Comparison of ENCODE assay signal across 9 mouse cellular contexts in genomic region chr7:72362690-72363089, GRCm38 (mm10). TPM values are rescaled to one million over a fixed set of nuclear protein-coding genes. Genes with fewer than 3 reads are reported as not detected.
DNase-seq lines count a peak whose midpoint lies in the region; TF ChIP-seq lines count a peak whose summit lies in the region.
"Had no signal": no experiment of that assay in that cellular context is flagged by ENCODE, and none has a peak within 500 bp of the region (broad histone marks: within the 10 kb centered on the region; RNA-seq: fewer than 3 reads in every experiment).

No protein-coding gene starts in this region.

- H3K27ac ChIP-seq in CH12.LX (ENCODE audit: insufficient read depth, low read depth) = no peak overlapping the region
- H3K27ac ChIP-seq: limb, embryonic 15.5 days had no signal

- no peaks in the 10 kb centered on the region for H3K79me2 ChIP-seq in CH12.LX (replicated peaks; ENCODE audit: control insufficient read depth, extremely low read depth, insufficient read depth, poor library complexity, severe bottlenecking)

- H3K27me3 ChIP-seq in CH12.LX (replicated peaks) = no peaks in the 10 kb centered on the region
- H3K27me3 ChIP-seq: limb, embryonic 15.5 days had no signal

- no peak overlapping the region for H3K4me3 ChIP-seq in CH12.LX (replicated peaks in 1 of 3; ENCODE audit: low read depth in 2 of 3, low read length in 2 of 3, poor library complexity in 1 of 3)
- H3K4me3 ChIP-seq: limb, embryonic 15.5 days had no signal

- in situ Hi-C loops in CH12.LX (cut with MboI; ENCODE audit: low pct_ligation_motif_present, low pct_unique_long_range_greater_than_20kb, low sequenced_read_pairs) = loop anchor here (25.0 kb wide), 1 partner anchor 125 kb away; no protein-coding TSS in a partner anchor

- H3K36me3 ChIP-seq in CH12.LX (replicated peaks in 1 of 2; ENCODE audit: control insufficient read depth in 1 of 2, insufficient read depth in 1 of 2, low read length in 1 of 2) = no peaks in the 10 kb centered on the region
- H3K36me3 ChIP-seq: limb, embryonic 15.5 days had no signal

- DNase-seq in A20 (ENCODE audit: low read depth, low spot score) (peak; percentile 74), CH12.LX (ENCODE audit: extremely low read depth) (peak; percentile 54)
- DNase-seq in c-Kit-positive CD71-positive TER-119-negative erythroid progenitor cells, embryonic 14.5 days (ENCODE audit: low read depth) = peak; percentile 19
- DNase-seq in gastrocnemius, adult 18-20 months (ENCODE audit: low spot score) = peak; percentile 44
- peak; percentile 4 to 75 for DNase-seq in layer of hippocampus, adult 18-20 months (ENCODE audit: low spot score in 2 of 2)
- peak; percentile 81 for DNase-seq in lung, postnatal 14 days
- peak; percentile 9 for DNase-seq in skeletal muscle tissue, adult 2 months (ENCODE audit: low read depth, low spot score)
- peak; percentile 39 for DNase-seq in yolk sac, embryonic 10.5 days (ENCODE audit: low spot score)

- TF ChIP-seq EP300 in CH12.LX (IDR thresholded peaks at IDR 0.05; ENCODE audit: low read length) = no peak

- no peaks in the 10 kb centered on the region for H3K4me1 ChIP-seq in CH12.LX (ENCODE audit: control insufficient read depth in 1 of 2, insufficient read depth in 2 of 2)

- no peak overlapping the region for H3K9ac ChIP-seq in CH12.LX (ENCODE audit: insufficient read depth, low read depth)
- H3K9ac ChIP-seq: limb, embryonic 15.5 days had no signal

- H3K9me3 ChIP-seq in CH12.LX (replicated peaks; ENCODE audit: low read length) = no peaks in the 10 kb centered on the region
- H3K9me3 ChIP-seq: limb, embryonic 15.5 days had no signal

- TF ChIP-seq POLR2A in CH12.LX (IDR thresholded peaks at IDR 0.05; ENCODE audit: low read depth, low read length) = no peak

- no peak overlapping the region for H3K4me2 ChIP-seq in CH12.LX (ENCODE audit: insufficient read depth, low read depth, poor library complexity, severe bottlenecking)
- H3K4me2 ChIP-seq: limb, embryonic 15.5 days had no signal

- TF ChIP-seq RAD21 in CH12.LX (IDR thresholded peaks at IDR 0.05; ENCODE audit: low read depth, low read length) = peak; percentile 76

- TF ChIP-seq CTCF in CH12.LX (conservative IDR thresholded peaks at IDR 0.05 in 1 of 2, IDR thresholded peaks at IDR 0.05 in 1 of 2; ENCODE audit: low read depth in 2 of 2, low read length in 2 of 2) = peak; percentile 66 to 91

- dilution Hi-C loops in CH12.LX (cut with MboI; ENCODE audit: extremely low pct_ligation_motif_present, extremely low pct_unique_long_range_greater_than_20kb, low sequenced_read_pairs) = no loop called here

TF ChIP-seq in CH12.LX, 34 proteins besides CTCF, POLR2A, EP300 and RAD21:
- TF ChIP-seq USF1 (IDR thresholded peaks at IDR 0.05; ENCODE audit: low read depth, low read length) = no peak
- peak; percentile 60 for TF ChIP-seq SMC3 (IDR thresholded peaks at IDR 0.05; ENCODE audit: low read depth, low read length)
- no peak for TF ChIP-seq TCF12 (IDR thresholded peaks at IDR 0.05; ENCODE audit: low read depth, low read length)
- TF ChIP-seq CHD2 (IDR thresholded peaks at IDR 0.05; ENCODE audit: low read length) = no peak

RNA-seq across cellular contexts. Expression of gene Mctp2, which starts 56.3 kb away (rescaled TPM):
- 0.13 and 0.38 TPM in 2 replicates for total RNA-seq in CH12.LX (2012; rRNA removed)
- total RNA-seq in CH12.LX (2014; rRNA removed) = 0.26 and 0.48 TPM in 2 replicates
- polyA plus RNA-seq in CH12.LX (2012; ENCODE audit: insufficient read length, low read depth) = 0.23 TPM in 2 replicates
- under 1 TPM; 0.05 to 0.12 TPM for total RNA-seq in gastrocnemius, adult 18-20 months (2021)
- 1 to 10 TPM; 1.5 to 2.0 TPM for total RNA-seq in layer of hippocampus, adult 18-20 months (2021)

Comparison
In these comparisons a context has a peak if more than half of its experiments do, and no peak if none do; other contexts are left out.
1. DNase-seq: peak in every context shown above with its lines; median percentile 81 in lung, postnatal 14 days; 74 in A20; 54 in CH12.LX; 44 in gastrocnemius, adult 18-20 months; 40 in layer of hippocampus, adult 18-20 months; 39 in yolk sac, embryonic 10.5 days; 19 in c-Kit-positive CD71-positive TER-119-negative erythroid progenitor cells, embryonic 14.5 days; 9 in skeletal muscle tissue, adult 2 months.